In genomic region chr3:121684552-121684951, GRCm38 (mm10) we compare ENCODE assay signal across 16 mouse cellular contexts. TPM values are rescaled to one million over a fixed set of nuclear protein-coding genes. Genes with fewer than 3 reads are reported as not detected.
"Had no signal": no experiment of that assay in that cellular context is flagged by ENCODE, and none has a peak within 500 bp of the region (broad histone marks: within the 10 kb centered on the region; RNA-seq: fewer than 3 reads in every experiment).

No protein-coding gene starts in this region.

- H3K4me3 ChIP-seq: intestine, embryonic 15.5 days; left cerebral cortex, adult 2 months; limb, embryonic 10.5 days; midbrain, embryonic 10.5 days; neural tube, embryonic 12.5 days; stomach, embryonic 15.5 days had no signal

- H3K9me3 ChIP-seq: intestine, embryonic 15.5 days; limb, embryonic 10.5 days; midbrain, embryonic 10.5 days; neural tube, embryonic 12.5 days; stomach, embryonic 15.5 days had no signal

- H3K36me3 ChIP-seq: intestine, embryonic 15.5 days; limb, embryonic 10.5 days; midbrain, embryonic 10.5 days; neural tube, embryonic 12.5 days; stomach, embryonic 15.5 days had no signal

- H3K9ac ChIP-seq: intestine, embryonic 15.5 days; liver, embryonic 14.5 days; neural tube, embryonic 12.5 days; stomach, embryonic 15.5 days had no signal

- ATAC-seq: intestine, embryonic 15.5 days; lung, postnatal 0 days had no signal

- H3K4me1 ChIP-seq: neural tube, embryonic 12.5 days; stomach, embryonic 15.5 days had no signal

- DNase-seq: kidney, postnatal 10 days; lung, adult 2 months; lung, postnatal 4 days; midbrain, embryonic 14.5 days; right cerebral cortex, postnatal 4 days; thymus, postnatal 4 days had no signal

- H3K27ac ChIP-seq: intestine, embryonic 15.5 days; left cerebral cortex, adult 2 months; limb, embryonic 10.5 days; liver, embryonic 14.5 days; midbrain, embryonic 10.5 days; neural tube, embryonic 12.5 days; stomach, embryonic 15.5 days had no signal

- H3K4me2 ChIP-seq: intestine, embryonic 15.5 days; neural tube, embryonic 12.5 days; stomach, embryonic 15.5 days had no signal

- H3K27me3 ChIP-seq: intestine, embryonic 15.5 days; neural tube, embryonic 12.5 days; stomach, embryonic 15.5 days had no signal

RNA-seq across cellular contexts. Expression of gene 4930432M17Rik, which starts 14.0 kb away (rescaled TPM):
- polyA plus RNA-seq: intestine, embryonic 15.5 days; limb, embryonic 10.5 days; limb, embryonic 14.5 days; liver, embryonic 14.5 days; lung, adult 2 months; lung, postnatal 0 days; midbrain, embryonic 10.5 days; midbrain, embryonic 14.5 days; neural tube, embryonic 12.5 days; spleen, adult 2 months; stomach, embryonic 15.5 days had no signal
